Mouse (Mus musculus): Measurements from ENCODE around the gene Chmp5. TPM values are rescaled to one million over a fixed set of nuclear protein-coding genes. Genes with fewer than 3 reads are reported as not detected.
"Not testable (repeated sequence)": the region's sequence is repeated elsewhere in the genome, so short reads cannot be mapped to it uniquely, and the experiment has no call there.

Gene Chmp5
- polyA plus RNA-seq, 1 experiment: 125 TPM

DNA sequence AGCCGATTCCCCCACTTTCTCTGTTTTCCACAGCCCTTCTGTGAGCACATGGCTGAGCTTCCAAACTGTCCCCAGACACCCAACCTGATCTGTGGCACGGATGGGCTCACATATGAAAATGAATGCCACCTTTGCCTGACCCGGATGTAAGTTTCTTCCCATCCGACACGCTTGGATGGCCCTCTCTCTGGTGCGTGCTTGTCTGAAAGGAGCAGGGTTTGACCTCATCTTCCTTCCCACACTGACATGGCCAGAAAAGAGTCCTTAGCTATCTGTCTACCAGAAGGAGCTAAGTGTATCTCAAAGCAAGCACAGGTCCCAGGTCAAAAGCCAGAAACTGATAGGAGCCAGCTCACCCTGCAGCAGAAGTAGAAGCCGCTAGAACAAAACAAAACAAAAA lies 19.2 kb upstream of the Chmp5 start:
- no peak overlapping the region for H3K27ac ChIP-seq (ENCODE audit: insufficient read depth, low read length)
- H3K27me3 ChIP-seq (ENCODE audit: control insufficient read depth, insufficient read depth, low read length): no peaks in the 10 kb centered on the region
- no peak overlapping the region for H3K4me3 ChIP-seq (replicated peaks; ENCODE audit: insufficient read depth, low read depth, low read length)
- no peak for DNase-seq
- TF ChIP-seq POLR2A (IDR thresholded peaks at IDR 0.05; ENCODE audit: borderline replicate concordance, insufficient read depth, low read length) (no peak), CTCF (IDR thresholded peaks at IDR 0.05; ENCODE audit: borderline replicate concordance, insufficient read depth, low read depth, low read length) (no peak)
- 70% methylated on average over 7 of the region's 7 CpGs for WGBS
- no peaks in the 10 kb centered on the region for H3K4me1 ChIP-seq (ENCODE audit: control insufficient read depth, insufficient read depth, low read length)

- Histone ChIP-seq H3K4me1 (ENCODE audit: control insufficient read depth, insufficient read depth, low read length) (no peaks in the 10 kb centered on the region), H3K4me3 (replicated peaks; ENCODE audit: insufficient read depth, low read depth, low read length) (no peak overlapping the region), H3K27ac (ENCODE audit: insufficient read depth, low read length) (no peak overlapping the region), H3K27me3 (ENCODE audit: control insufficient read depth, insufficient read depth, low read length) (no peaks in the 10 kb centered on the region)
- TF ChIP-seq POLR2A (IDR thresholded peaks at IDR 0.05; ENCODE audit: borderline replicate concordance, insufficient read depth, low read length) (no peak), CTCF (IDR thresholded peaks at IDR 0.05; ENCODE audit: borderline replicate concordance, insufficient read depth, low read depth, low read length) (no peak)
- WGBS: 86% methylated on average over 5 of the region's 5 CpGs
- no peak for DNase-seq
Measured at GRCm38 (mm10) chr4:40933694-40934093, 14.5 kb upstream of the Chmp5 start.

GRCm38 (mm10) chr4:40934369-40934768 lies 13.8 kb upstream of the Chmp5 start:
- not testable (repeated sequence) for DNase-seq; H3K4me1 ChIP-seq (ENCODE audit: control insufficient read depth, insufficient read depth, low read length); H3K4me3 ChIP-seq (replicated peaks; ENCODE audit: insufficient read depth, low read depth, low read length); H3K27me3 ChIP-seq (ENCODE audit: control insufficient read depth, insufficient read depth, low read length); H3K27ac ChIP-seq (ENCODE audit: insufficient read depth, low read length)
- 87% methylated on average over 3 of the region's 3 CpGs for WGBS

DNA sequence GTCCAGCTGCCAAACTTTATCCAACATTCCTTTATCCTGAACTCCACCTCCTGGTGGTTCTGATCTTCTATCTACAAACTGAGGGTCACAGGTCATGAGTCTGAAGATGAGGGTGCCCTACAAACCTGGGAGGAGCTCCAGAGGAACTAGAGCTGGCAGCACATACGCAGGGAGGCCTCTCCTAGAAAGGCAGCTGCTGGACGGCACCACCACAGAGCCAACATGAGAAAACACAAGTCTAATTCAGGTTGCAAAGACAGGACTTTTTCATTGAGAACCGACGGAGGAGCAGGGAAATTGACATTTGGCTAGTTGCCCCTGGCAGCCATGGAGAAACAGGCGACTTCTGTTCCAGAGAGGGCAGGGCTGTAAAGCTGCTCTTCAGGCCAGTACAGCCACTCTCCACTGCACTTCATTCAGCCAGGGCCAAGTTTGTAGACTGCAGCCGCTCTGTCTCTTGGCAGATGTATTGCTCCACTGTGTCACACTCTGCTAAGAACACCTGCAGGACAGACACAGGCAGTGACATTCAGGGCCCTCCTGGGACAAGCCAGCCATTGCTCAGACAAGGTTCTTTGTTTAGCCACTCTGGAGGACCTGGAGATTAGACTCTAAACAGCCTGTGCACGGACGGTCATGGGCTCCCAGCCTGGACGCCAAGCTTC lies 11.9 kb upstream of the Chmp5 start:
- Histone ChIP-seq H3K27ac (ENCODE audit: insufficient read depth, low read length) (no peak overlapping the region), H3K4me3 (replicated peaks; ENCODE audit: insufficient read depth, low read depth, low read length) (no peak overlapping the region), H3K4me1 (ENCODE audit: control insufficient read depth, insufficient read depth, low read length) (no peaks in the 10 kb centered on the region), H3K27me3 (ENCODE audit: control insufficient read depth, insufficient read depth, low read length) (no peaks in the 10 kb centered on the region)
- 24% methylated on average over 9 of the region's 9 CpGs for WGBS
- no peak for TF ChIP-seq CTCF (IDR thresholded peaks at IDR 0.05; ENCODE audit: borderline replicate concordance, insufficient read depth, low read depth, low read length)
- no peak for TF ChIP-seq POLR2A (IDR thresholded peaks at IDR 0.05; ENCODE audit: borderline replicate concordance, insufficient read depth, low read length)
- DNase-seq: peak; percentile 27 to 51

DNA sequence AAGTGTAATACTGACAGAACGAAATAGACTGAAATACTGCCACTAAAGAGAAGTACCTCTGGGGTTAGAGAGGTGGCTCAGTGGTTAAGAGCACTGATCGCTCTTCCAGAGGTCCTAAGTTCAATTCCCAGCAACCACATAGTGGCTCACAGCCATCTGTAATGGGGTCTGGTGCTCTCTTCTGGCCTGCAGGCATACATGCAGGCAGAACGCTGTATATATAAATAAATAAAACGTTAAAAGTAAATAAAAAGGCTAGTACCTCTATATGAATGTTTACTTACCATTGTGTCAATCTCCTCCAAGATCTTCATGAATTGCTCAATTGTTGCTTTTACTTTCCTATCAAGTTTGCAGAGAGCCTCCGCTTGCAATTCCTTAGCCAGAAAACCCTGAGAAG lies 9.4 kb upstream of the Chmp5 start:
- Histone ChIP-seq H3K27ac (ENCODE audit: insufficient read depth, low read length) (no peak overlapping the region), H3K27me3 (ENCODE audit: control insufficient read depth, insufficient read depth, low read length) (no peaks in the 10 kb centered on the region), H3K4me1 (ENCODE audit: control insufficient read depth, insufficient read depth, low read length) (no peaks in the 10 kb centered on the region), H3K4me3 (replicated peaks; ENCODE audit: insufficient read depth, low read depth, low read length) (no peak overlapping the region)
- DNase-seq: no peak
- 96% methylated on average over 5 of the region's 5 CpGs for WGBS
- no peak for TF ChIP-seq CTCF (IDR thresholded peaks at IDR 0.05; ENCODE audit: borderline replicate concordance, insufficient read depth, low read depth, low read length)
- TF ChIP-seq POLR2A (IDR thresholded peaks at IDR 0.05; ENCODE audit: borderline replicate concordance, insufficient read depth, low read length): no peak

- TF ChIP-seq CTCF (IDR thresholded peaks at IDR 0.05; ENCODE audit: borderline replicate concordance, insufficient read depth, low read depth, low read length) (no peak), POLR2A (IDR thresholded peaks at IDR 0.05; ENCODE audit: borderline replicate concordance, insufficient read depth, low read length) (no peak)
- 96% methylated on average over 5 of the region's 5 CpGs for WGBS
Measured at GRCm38 (mm10) chr4:40943651-40944050, 4.6 kb upstream of the Chmp5 start.

GRCm38 (mm10) chr4:40946516-40947121 lies 1.6 kb upstream of the Chmp5 start:
- Histone ChIP-seq H3K4me1 (ENCODE audit: control insufficient read depth, insufficient read depth, low read length) (no peaks in the 10 kb centered on the region), H3K4me3 (replicated peaks; ENCODE audit: insufficient read depth, low read depth, low read length) (no peak overlapping the region), H3K27ac (ENCODE audit: insufficient read depth, low read length) (no peak overlapping the region), H3K27me3 (ENCODE audit: control insufficient read depth, insufficient read depth, low read length) (no peaks in the 10 kb centered on the region)
- WGBS: 93% methylated on average over 7 of the region's 7 CpGs
- DNase-seq: no peak
- TF ChIP-seq POLR2A (IDR thresholded peaks at IDR 0.05; ENCODE audit: borderline replicate concordance, insufficient read depth, low read length) (no peak), CTCF (IDR thresholded peaks at IDR 0.05; ENCODE audit: borderline replicate concordance, insufficient read depth, low read depth, low read length) (no peak)

More at GRCm38 (mm10) chr4:40943651-40944050, 4.6 kb upstream of the Chmp5 start:
- no peaks in the 10 kb centered on the region for H3K4me1 ChIP-seq (ENCODE audit: control insufficient read depth, insufficient read depth, low read length)
- no peak overlapping the region for H3K4me3 ChIP-seq (replicated peaks; ENCODE audit: insufficient read depth, low read depth, low read length)
- no peak overlapping the region for H3K27ac ChIP-seq (ENCODE audit: insufficient read depth, low read length)
- no peaks in the 10 kb centered on the region for H3K27me3 ChIP-seq (ENCODE audit: control insufficient read depth, insufficient read depth, low read length)
- no peak for DNase-seq

DNA sequence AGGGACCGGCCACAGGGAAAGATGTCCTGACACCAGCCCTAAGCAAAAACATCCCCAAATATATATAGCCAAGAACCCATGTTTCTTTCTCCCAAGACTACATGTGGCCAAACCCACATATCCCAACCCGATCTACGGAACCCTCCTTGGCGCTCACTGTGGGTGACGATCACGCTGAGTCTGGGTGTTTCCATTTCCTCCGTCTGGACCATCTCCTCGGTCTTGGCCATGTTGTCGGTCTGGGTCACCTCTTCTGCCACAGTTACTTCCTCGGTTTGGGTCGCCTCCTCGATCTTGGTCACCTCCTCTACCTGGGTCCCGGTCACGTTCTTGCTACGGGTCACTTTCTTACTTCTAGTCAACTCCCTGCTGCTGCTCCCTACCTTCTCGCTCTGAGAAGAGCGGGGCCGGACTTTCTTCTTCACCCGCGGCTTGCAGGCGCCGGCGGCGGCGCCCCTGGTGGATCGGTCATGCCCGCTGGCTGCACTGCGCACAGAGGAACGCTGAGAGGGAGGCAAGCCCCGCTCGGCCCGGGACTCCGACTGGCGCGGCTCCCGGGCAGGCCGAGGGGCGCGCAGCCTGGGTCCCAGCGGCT lies 545 bp upstream of the Chmp5 start:
- WGBS: under 1% methylated on average over 40 of the region's 40 CpGs
- DNase-seq: no peak
- no peak for TF ChIP-seq POLR2A (IDR thresholded peaks at IDR 0.05; ENCODE audit: borderline replicate concordance, insufficient read depth, low read length)
- TF ChIP-seq CTCF (IDR thresholded peaks at IDR 0.05; ENCODE audit: borderline replicate concordance, insufficient read depth, low read depth, low read length): no peak

More for the DNA sequence above, 545 bp upstream of the Chmp5 start:
- Histone ChIP-seq H3K27me3 (ENCODE audit: control insufficient read depth, insufficient read depth, low read length) (no peaks in the 10 kb centered on the region), H3K4me3 (replicated peaks; ENCODE audit: insufficient read depth, low read depth, low read length) (peak overlapping the region; percentile 89), H3K4me1 (ENCODE audit: control insufficient read depth, insufficient read depth, low read length) (no peaks in the 10 kb centered on the region), H3K27ac (ENCODE audit: insufficient read depth, low read length) (peak overlapping the region; percentile 8)
